Mouse (Mus musculus) limb, embryonic 14.5 days (tissue): ENCODE measurements at regions not wholly inside any gene's neighbourhood (a gene's known extent, or its start where the extent isn't known, plus 50 kb on each side); places are given as distances from the start of the nearest gene placed in this dataset.

ENCODE experiments used
- ATAC-seq: fragments of 200-750 bp; cut with Nextera tagmentation; 2 replicates; pipeline ENCODE4 v1.8.0; 2017; ENCODE audit warnings: low read depth, moderate number of reproducible peaks, moderate TSS enrichment; ENCODE audit not compliant: low FRiP score
- DNase-seq: peaks from one replicate; pipeline ENCODE4 v3.0.0-alpha.2; 2015; ENCODE audit warnings: low spot score
- H3K27ac ChIP-seq: fragments of 300-500 bp; sonication (generic); replicated peaks from 2 replicates; pipeline ENCODE4 v1.5.1; 2014; ENCODE audit warnings: low read depth, mild to moderate bottlenecking, low read length, moderate library complexity, mixed read lengths
- H3K27me3 ChIP-seq: fragments of 300-500 bp; sonication (generic); 2 replicates; pipeline ENCODE4 v1.6.1; 2014; ENCODE audit warnings: low read length, mixed read lengths; ENCODE audit not compliant: control insufficient read depth, insufficient read depth
- H3K36me3 ChIP-seq: fragments of 300-500 bp; sonication (generic); 2 replicates; pipeline ENCODE4 v1.6.1; 2014; ENCODE audit warnings: mild to moderate bottlenecking, low read length, moderate library complexity, mixed read lengths; ENCODE audit not compliant: control insufficient read depth, insufficient read depth
- H3K4me1 ChIP-seq: fragments of 300-500 bp; sonication (generic); 2 replicates; pipeline ENCODE4 v1.6.1; 2014; ENCODE audit warnings: antibody characterized with exemption, low read length, mixed read lengths; ENCODE audit not compliant: control insufficient read depth, insufficient read depth
- H3K4me2 ChIP-seq: fragments of 300-500 bp; sonication (generic); replicated peaks from 2 replicates; pipeline ENCODE4 v1.6.1; 2014; ENCODE audit warnings: low read depth, mild to moderate bottlenecking, low read length, moderate library complexity; ENCODE audit not compliant: severe bottlenecking
- H3K4me3 ChIP-seq: fragments of 300-500 bp; sonication (generic); replicated peaks from 2 replicates; pipeline ENCODE4 v1.5.1; 2014; ENCODE audit warnings: low read length
- H3K9ac ChIP-seq: fragments of 300-500 bp; sonication (generic); 2 replicates; pipeline ENCODE4 v1.6.1; 2014; ENCODE audit warnings: mild to moderate bottlenecking, low read depth, low read length, moderate library complexity; ENCODE audit not compliant: severe bottlenecking
- H3K9me3 ChIP-seq: fragments of 300-500 bp; sonication (generic); 2 replicates; pipeline ENCODE4 v1.6.1; 2016; ENCODE audit warnings: low read length; ENCODE audit not compliant: control insufficient read depth
- POLR2A ChIP-seq: fragments of 200-500 bp; IDR thresholded peaks from 2 replicates; pipeline ENCODE4 v1.8.0; 2012; ENCODE audit warnings: inconsistent platforms, mild to moderate bottlenecking, moderate library complexity, borderline replicate concordance; ENCODE audit not compliant: insufficient read depth, insufficient read length; ENCODE audit errors: extremely low read depth
- WGBS: fragments of 180-500 bp; shearing (Covaris S2); extraction: QIAGEN DNeasy Blood & Tissue Kit; methylation state at CpG from one replicate; pipeline ENCODE4 v1.1.7; 2014; 5-methylcytosine and 5-hydroxymethylcytosine counted together

DNA sequence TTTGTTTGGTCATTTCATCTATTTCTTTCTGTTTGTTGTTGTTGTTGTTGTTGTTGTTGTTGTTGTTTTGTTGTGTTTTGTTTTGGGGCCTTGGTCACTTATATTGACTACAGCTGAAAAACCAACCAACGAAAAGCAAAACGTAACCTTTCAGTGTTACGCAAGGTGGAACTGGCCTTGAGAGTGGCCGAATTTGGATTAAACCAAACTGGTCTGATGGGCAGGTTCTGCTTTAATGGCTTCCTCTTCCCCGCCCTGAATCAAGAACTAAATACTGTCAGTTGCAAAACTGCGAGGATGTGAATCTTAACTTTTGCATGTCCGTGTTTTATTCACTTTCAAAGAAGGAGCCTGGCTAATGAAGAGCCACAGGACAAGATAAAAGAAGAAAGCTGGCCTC is 480.2 kb downstream of the Ofcc1 start:
- H3K9ac ChIP-seq, result no peak overlapping the region
- no peaks in the 10 kb centered on the region for H3K4me1 ChIP-seq
- no peaks in the 10 kb centered on the region for H3K36me3 ChIP-seq
- H3K4me2 ChIP-seq, result no peak overlapping the region
- no peak overlapping the region for H3K4me3 ChIP-seq
- H3K27me3 ChIP-seq, result no peaks in the 10 kb centered on the region
- TF ChIP-seq POLR2A, result no peak
- H3K9me3 ChIP-seq, result no peaks in the 10 kb centered on the region
- 87% methylated on average over 7 of the region's 7 CpGs for WGBS
- ATAC-seq, result no peak
- no peak for DNase-seq
- H3K27ac ChIP-seq, result no peak overlapping the region

DNA sequence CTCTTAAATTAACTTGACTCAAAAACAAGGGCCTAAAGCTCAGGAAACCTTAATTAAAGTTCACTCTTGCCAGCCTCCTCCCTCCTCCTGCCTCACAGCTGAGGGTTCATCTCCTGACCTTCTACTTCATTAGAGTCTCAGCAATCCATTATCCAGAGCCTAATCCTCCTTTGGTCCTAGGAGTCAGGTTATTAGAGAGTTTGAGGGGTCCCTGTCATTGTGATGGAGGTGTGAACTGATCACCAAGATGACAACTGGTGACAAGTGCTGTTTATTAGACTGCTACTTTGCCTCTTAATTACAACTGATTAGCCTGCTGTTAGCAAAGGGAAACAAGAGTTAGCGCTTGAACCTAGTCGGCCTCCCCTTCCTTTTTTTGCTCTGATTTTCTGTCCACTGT is 481.1 kb downstream of the Ofcc1 start:
- Histone ChIP-seq H3K4me1 (no peaks in the 10 kb centered on the region), H3K27ac (no peak overlapping the region), H3K9ac (no peak overlapping the region), H3K4me3 (no peak overlapping the region), H3K36me3 (no peaks in the 10 kb centered on the region), H3K9me3 (no peaks in the 10 kb centered on the region), H3K4me2 (no peak overlapping the region), H3K27me3 (no peaks in the 10 kb centered on the region)
- no peak for TF ChIP-seq POLR2A
- WGBS, result 47% methylated on average over 2 of the region's 2 CpGs
- ATAC-seq (no peak), DNase-seq (no peak)

DNA sequence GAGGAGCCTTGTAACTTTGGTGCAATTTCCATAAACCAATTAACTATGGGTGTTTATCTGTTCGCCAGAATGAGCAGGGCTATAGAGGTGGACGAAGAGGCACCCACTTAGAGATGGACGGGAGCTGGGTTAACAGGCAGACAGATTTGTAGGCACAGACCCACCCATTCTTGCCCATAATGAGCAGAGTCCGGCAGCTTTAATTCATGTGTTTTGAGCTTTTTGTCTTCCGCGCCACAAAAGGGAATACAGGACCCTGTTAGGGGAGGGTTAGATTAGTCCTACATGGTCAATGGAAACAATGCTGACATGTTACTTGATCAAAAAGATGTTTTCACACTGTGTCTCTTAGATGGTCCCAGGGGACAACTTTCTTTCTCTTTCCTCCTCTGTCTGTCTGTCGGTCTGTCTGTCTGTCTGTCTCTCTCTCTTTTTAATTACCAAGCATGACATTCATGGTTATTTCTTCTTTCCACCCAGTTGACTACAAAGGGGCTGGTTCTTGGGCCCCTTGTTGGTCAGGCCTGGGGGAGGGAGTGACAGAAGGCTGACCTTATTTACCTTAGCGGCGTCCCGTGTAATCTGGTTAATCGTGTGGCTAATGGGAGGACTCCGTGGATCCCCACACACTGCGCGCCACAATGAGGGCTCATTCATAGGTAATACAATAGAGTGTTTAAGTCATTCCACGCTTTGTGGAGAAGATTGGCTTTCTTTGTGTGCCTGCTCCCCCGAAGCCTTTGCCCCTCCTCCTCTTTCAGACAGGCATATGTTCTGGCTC is 483.7 kb downstream of the Ofcc1 start:
- H3K4me2 ChIP-seq, result no peak overlapping the region
- no peak overlapping the region for H3K4me3 ChIP-seq
- no peaks in the 10 kb centered on the region for H3K27me3 ChIP-seq
- WGBS, result 75% methylated on average over 16 of the region's 16 CpGs
- no peak overlapping the region for H3K9ac ChIP-seq
- H3K9me3 ChIP-seq, result no peaks in the 10 kb centered on the region
- ATAC-seq (no peak), DNase-seq (no peak)
- no peaks in the 10 kb centered on the region for H3K36me3 ChIP-seq
- H3K4me1 ChIP-seq, result no peaks in the 10 kb centered on the region
- no peak overlapping the region for H3K27ac ChIP-seq
- no peak for TF ChIP-seq POLR2A

DNA sequence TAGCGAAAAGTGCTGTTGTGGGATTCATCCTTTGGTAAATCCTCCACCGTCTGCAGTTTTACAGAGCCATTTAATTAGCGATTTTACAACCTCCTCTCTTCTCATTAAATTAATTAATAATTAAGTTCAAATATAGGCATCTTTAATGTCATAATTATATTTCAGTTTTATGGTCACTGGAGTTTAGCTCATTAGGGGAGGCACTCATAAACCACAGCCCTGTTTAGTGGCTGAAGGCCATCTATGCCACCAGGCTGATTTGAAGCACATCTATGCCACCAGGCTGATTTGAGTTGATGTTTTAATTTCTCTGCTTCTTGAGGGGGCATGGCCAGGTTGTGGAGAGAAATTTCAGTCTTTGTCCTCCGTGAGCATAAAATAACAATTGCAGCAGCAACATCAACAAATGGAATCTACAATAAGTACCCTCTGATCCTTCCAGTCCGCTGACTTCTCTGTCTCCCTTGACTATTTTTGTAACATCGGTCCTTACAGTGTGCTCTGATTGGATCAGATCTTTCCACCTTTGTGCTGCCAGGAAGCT is 508.9 kb downstream of the Ofcc1 start:
- TF ChIP-seq POLR2A, result no peak
- no peak for ATAC-seq
- H3K9me3 ChIP-seq, result no peaks in the 10 kb centered on the region
- H3K4me2 ChIP-seq, result no peak overlapping the region
- DNase-seq, result no peak
- WGBS, result 59% methylated on average over 6 of the region's 6 CpGs
- H3K4me1 ChIP-seq, result no peaks in the 10 kb centered on the region
- no peaks in the 10 kb centered on the region for H3K36me3 ChIP-seq
- no peak overlapping the region for H3K9ac ChIP-seq
- H3K27ac ChIP-seq, result no peak overlapping the region
- H3K4me3 ChIP-seq, result no peak overlapping the region
- no peaks in the 10 kb centered on the region for H3K27me3 ChIP-seq

DNA sequence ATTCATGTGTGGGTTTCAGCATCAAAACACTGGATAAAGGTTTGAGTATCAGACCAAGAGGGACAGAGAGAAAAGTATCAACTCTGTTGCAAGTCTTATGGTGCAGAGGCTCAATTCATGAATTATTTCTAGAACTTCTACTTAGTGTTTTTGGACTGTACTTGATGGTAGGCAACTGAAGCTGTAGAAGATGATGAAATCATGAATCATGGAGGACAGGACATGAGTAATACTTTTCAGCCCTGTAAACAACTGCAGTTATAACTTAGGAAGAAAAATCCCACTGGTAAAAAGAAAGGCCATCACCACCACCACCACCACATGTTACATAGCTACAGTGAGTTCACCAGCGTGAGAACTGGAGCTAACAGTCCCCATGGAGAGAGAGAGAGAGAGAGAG is 511.9 kb downstream of the Ofcc1 start:
- no peaks in the 10 kb centered on the region for H3K36me3 ChIP-seq
- H3K4me1 ChIP-seq, result no peaks in the 10 kb centered on the region
- H3K27me3 ChIP-seq, result no peaks in the 10 kb centered on the region
- no peak for TF ChIP-seq POLR2A
- H3K4me2 ChIP-seq, result no peak overlapping the region
- DNase-seq (no peak), ATAC-seq (no peak)
- WGBS, result 67% methylated on average over 1 of the region's 1 CpGs
- H3K27ac ChIP-seq, result no peak overlapping the region
- no peak overlapping the region for H3K4me3 ChIP-seq
- H3K9ac ChIP-seq, result no peak overlapping the region
- H3K9me3 ChIP-seq, result no peaks in the 10 kb centered on the region

DNA sequence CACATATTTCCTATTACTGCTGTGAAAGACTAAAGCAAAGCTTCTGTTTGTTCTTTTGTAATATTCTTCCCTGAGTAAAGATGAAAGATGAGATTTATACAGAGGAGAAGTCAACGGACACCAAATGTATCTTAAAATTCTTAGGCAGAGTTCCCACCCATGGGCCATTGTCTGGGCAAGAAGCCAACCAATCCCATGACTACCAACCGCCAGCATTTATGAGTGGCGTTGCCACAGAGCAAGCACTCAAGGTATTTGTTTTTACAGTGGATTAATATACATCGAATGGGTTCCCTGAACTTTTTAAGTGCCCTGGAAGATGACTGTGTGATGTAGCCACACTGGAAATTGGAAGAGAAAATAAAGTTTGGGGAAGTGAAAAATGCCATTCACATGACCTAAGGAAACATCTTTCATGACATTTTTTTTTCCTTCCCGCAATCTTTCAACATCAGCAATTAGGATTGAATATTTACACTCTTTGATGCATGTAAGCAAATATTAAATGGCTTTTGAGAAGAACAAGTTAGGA is 525.1 kb downstream of the Ofcc1 start:
- no peak for ATAC-seq
- Histone ChIP-seq H3K27me3 (no peaks in the 10 kb centered on the region), H3K9ac (no peak overlapping the region), H3K36me3 (no peaks in the 10 kb centered on the region), H3K4me2 (no peak overlapping the region), H3K27ac (no peak overlapping the region), H3K9me3 (no peaks in the 10 kb centered on the region), H3K4me1 (no peaks in the 10 kb centered on the region), H3K4me3 (no peak overlapping the region)
- no peak for DNase-seq
- TF ChIP-seq POLR2A, result no peak
- 47% methylated on average over 5 of the region's 5 CpGs for WGBS
